Mouse (Mus musculus): ENCODE data around the gene Gm7694. TPM values are rescaled to one million over a fixed set of nuclear protein-coding genes. Genes with fewer than 3 reads are reported as not detected.

The Gm7694 gene
- polyA plus RNA-seq, 1 experiment: 4.7 TPM

- no peak for TF ChIP-seq CTCF (IDR thresholded peaks at IDR 0.05; ENCODE audit: extremely low read depth, insufficient read depth, insufficient read length, insufficient replicate concordance)
- TF ChIP-seq POLR2A (IDR thresholded peaks at IDR 0.05; ENCODE audit: low read depth, low read length): no peak
- H3K27me3 ChIP-seq (ENCODE audit: control insufficient read depth, insufficient read depth, low read length): no peaks in the 10 kb centered on the region
- no peak for DNase-seq (ENCODE audit: low read depth in 1 of 2, low spot score in 2 of 2)
- H3K36me3 ChIP-seq (ENCODE audit: control insufficient read depth, insufficient read depth, low read length): no peaks in the 10 kb centered on the region
- H3K4me1 ChIP-seq (ENCODE audit: control insufficient read depth, insufficient read depth, insufficient read length): no peaks in the 10 kb centered on the region
- 82% methylated on average over 5 of the region's 5 CpGs for WGBS
- H3K27ac ChIP-seq (ENCODE audit: insufficient read depth, low read length): no peak overlapping the region
- H3K4me3 ChIP-seq (ENCODE audit: extremely low read depth, insufficient read depth, insufficient read length): no peak overlapping the region
Measured at GRCm38 (mm10) chr1:170293257-170293656, 12.9 kb downstream of the Gm7694 start.

- Histone ChIP-seq H3K4me3 (ENCODE audit: extremely low read depth, insufficient read depth, insufficient read length) (no peak overlapping the region), H3K36me3 (ENCODE audit: control insufficient read depth, insufficient read depth, low read length) (no peaks in the 10 kb centered on the region), H3K27ac (ENCODE audit: insufficient read depth, low read length) (no peak overlapping the region), H3K4me1 (ENCODE audit: control insufficient read depth, insufficient read depth, insufficient read length) (no peaks in the 10 kb centered on the region), H3K27me3 (ENCODE audit: control insufficient read depth, insufficient read depth, low read length) (no peaks in the 10 kb centered on the region)
- DNase-seq (ENCODE audit: low read depth in 1 of 2, low spot score in 2 of 2): no peak
- 49% methylated on average over 9 of the region's 9 CpGs for WGBS
- TF ChIP-seq CTCF (IDR thresholded peaks at IDR 0.05; ENCODE audit: extremely low read depth, insufficient read depth, insufficient read length, insufficient replicate concordance) (no peak), POLR2A (IDR thresholded peaks at IDR 0.05; ENCODE audit: low read depth, low read length) (no peak)
Measured at GRCm38 (mm10) chr1:170292239-170292951, 13.7 kb downstream of the Gm7694 start.

DNA sequence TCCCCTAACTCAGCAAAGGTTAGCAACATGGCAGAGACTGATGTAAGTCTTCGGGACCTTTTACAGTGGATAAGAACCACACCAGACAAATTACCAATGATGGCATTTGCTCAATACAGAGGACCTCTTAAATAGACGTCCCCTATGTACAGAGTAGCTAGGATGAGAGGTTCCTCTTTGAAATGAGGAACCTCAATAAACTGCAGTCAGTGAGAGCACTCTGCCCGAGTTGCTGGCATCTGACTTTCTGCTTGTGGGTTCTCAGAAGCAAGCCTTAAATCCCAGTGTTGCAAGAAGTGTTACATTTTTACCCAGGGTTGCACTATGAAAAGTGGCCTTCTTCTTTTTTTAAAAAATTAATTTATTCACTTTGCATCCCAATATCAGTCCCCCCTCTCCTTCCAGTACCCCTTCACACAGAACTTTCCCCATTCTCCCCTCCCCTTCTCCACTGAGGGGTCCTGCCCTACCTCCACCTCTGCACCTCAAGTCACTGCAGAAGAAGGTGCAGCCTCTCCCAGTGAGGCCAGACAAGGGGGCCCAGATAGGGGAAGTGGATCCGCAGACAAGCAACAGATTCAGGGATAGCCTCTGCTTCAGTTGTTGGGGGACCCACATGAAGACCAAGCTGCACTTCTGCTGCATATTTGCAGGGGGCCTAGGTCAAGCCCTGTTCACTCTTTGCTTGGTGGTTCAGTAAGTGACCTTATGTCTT is 23.6 kb downstream of the Gm7694 start:
- 23% methylated on average over 4 of the region's 4 CpGs for WGBS
- no peak for TF ChIP-seq POLR2A (IDR thresholded peaks at IDR 0.05; ENCODE audit: low read depth, low read length)
- no peak for TF ChIP-seq CTCF (IDR thresholded peaks at IDR 0.05; ENCODE audit: extremely low read depth, insufficient read depth, insufficient read length, insufficient replicate concordance)
- Histone ChIP-seq H3K4me3 (ENCODE audit: extremely low read depth, insufficient read depth, insufficient read length) (no peak overlapping the region), H3K36me3 (ENCODE audit: control insufficient read depth, insufficient read depth, low read length) (no peaks in the 10 kb centered on the region), H3K4me1 (ENCODE audit: control insufficient read depth, insufficient read depth, insufficient read length) (no peaks in the 10 kb centered on the region), H3K27me3 (ENCODE audit: control insufficient read depth, insufficient read depth, low read length) (no peaks in the 10 kb centered on the region), H3K27ac (ENCODE audit: insufficient read depth, low read length) (peak overlapping the region; percentile 54)
- no peak for DNase-seq (ENCODE audit: low read depth in 1 of 2, low spot score in 2 of 2)

GRCm38 (mm10) chr1:170277016-170277415 is 29.1 kb downstream of the Gm7694 start, which contains the start of gene Sh2d1b1:
Gene Sh2d1b1, plus strand, starts transcription at chr1:170277320.
- Histone ChIP-seq H3K27me3 (ENCODE audit: control insufficient read depth, insufficient read depth, low read length) (no peaks in the 10 kb centered on the region), H3K4me3 (ENCODE audit: extremely low read depth, insufficient read depth, insufficient read length) (no peak within 1 kb of the TSS), H3K4me1 (ENCODE audit: control insufficient read depth, insufficient read depth, insufficient read length) (no peaks in the 10 kb centered on the region), H3K36me3 (ENCODE audit: control insufficient read depth, insufficient read depth, low read length) (no peaks in the 10 kb centered on the region), H3K27ac (ENCODE audit: insufficient read depth, low read length) (peak within 1 kb of the TSS; percentile 29; the same call in 1 of the 2 replicates)
- TF ChIP-seq POLR2A (IDR thresholded peaks at IDR 0.05; ENCODE audit: low read depth, low read length): no peak
- no peak for TF ChIP-seq CTCF (IDR thresholded peaks at IDR 0.05; ENCODE audit: extremely low read depth, insufficient read depth, insufficient read length, insufficient replicate concordance)
- DNase-seq (ENCODE audit: low read depth in 1 of 2, low spot score in 2 of 2): no peak
- 17% methylated on average over 3 of the region's 3 CpGs for WGBS

DNA sequence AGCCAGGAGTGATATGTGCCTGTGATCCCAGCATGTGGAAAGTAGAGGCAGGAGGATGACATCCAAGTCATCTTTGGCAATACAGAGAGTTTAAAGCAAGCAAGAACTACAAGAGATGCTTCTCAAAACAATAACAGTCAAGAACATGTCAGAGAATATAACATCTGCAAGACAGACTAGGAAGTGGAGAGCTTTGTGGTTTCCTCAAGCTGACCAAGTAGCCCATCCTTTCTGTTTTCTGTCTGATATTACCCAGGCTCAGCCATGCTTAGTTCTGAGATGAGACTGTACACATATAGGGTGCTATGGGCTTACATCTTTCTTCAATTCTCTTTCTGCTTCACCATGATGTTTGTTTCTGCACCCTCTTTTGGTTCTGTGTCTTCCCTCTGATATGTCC is 32.9 kb downstream of the Gm7694 start:
- TF ChIP-seq CTCF (IDR thresholded peaks at IDR 0.05; ENCODE audit: extremely low read depth, insufficient read depth, insufficient read length, insufficient replicate concordance) (no peak), POLR2A (IDR thresholded peaks at IDR 0.05; ENCODE audit: low read depth, low read length) (no peak)
- H3K27me3 ChIP-seq (ENCODE audit: control insufficient read depth, insufficient read depth, low read length): no peaks in the 10 kb centered on the region
- no peak overlapping the region for H3K4me3 ChIP-seq (ENCODE audit: extremely low read depth, insufficient read depth, insufficient read length)
- no peak overlapping the region for H3K27ac ChIP-seq (ENCODE audit: insufficient read depth, low read length)
- no peaks in the 10 kb centered on the region for H3K36me3 ChIP-seq (ENCODE audit: control insufficient read depth, insufficient read depth, low read length)
- DNase-seq (ENCODE audit: low read depth in 1 of 2, low spot score in 2 of 2): no peak
- no peaks in the 10 kb centered on the region for H3K4me1 ChIP-seq (ENCODE audit: control insufficient read depth, insufficient read depth, insufficient read length)

DNA sequence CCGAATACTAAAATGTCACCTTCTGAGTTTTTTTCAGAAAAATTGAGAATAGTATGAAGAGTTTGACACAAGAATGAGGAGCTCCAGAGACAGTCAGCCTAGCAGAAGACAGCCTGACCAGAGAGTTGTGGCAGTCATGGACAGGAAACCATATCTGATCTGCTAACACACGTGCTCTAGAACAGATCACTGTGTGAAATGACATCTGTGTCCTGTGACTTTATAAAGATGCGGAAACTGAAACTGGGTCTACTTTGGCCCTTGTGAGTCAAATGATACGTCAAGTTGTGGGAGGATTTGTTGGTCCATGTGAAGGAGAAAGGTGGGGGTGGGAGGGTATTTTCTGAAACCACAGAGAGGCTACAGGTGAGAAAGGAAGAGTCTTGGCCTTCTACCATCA is 35.4 kb downstream of the Gm7694 start:
- TF ChIP-seq CTCF (IDR thresholded peaks at IDR 0.05; ENCODE audit: extremely low read depth, insufficient read depth, insufficient read length, insufficient replicate concordance) (no peak), POLR2A (IDR thresholded peaks at IDR 0.05; ENCODE audit: low read depth, low read length) (no peak)
- WGBS: 38% methylated on average over 4 of the region's 4 CpGs
- DNase-seq (ENCODE audit: low read depth in 1 of 2, low spot score in 2 of 2): no peak

DNA sequence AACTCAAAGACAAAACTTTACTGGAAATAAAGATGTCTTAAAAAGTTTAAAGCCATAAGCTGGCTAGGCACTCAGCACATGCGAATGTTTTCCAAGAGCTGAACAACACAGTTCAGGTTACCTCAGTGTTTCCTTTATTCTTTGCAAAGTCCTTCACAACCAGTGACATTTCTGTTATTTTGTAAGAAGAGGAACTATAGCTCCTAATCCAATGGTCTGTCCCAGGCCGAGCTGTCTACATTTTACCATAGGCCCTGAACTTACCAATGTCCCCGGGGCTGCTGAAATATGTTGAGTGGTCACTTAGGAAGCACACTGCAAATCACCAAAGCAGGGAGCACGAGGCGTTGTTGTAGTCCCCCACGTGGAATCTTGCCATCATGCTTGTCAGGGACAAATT is 35.9 kb downstream of the Gm7694 start:
- TF ChIP-seq CTCF (IDR thresholded peaks at IDR 0.05; ENCODE audit: extremely low read depth, insufficient read depth, insufficient read length, insufficient replicate concordance) (no peak), POLR2A (IDR thresholded peaks at IDR 0.05; ENCODE audit: low read depth, low read length) (no peak)
- 70% methylated on average over 6 of the region's 6 CpGs for WGBS
- H3K27ac ChIP-seq (ENCODE audit: insufficient read depth, low read length): no peak overlapping the region

More for the DNA sequence above, 35.4 kb downstream of the Gm7694 start:
- Histone ChIP-seq H3K4me1 (ENCODE audit: control insufficient read depth, insufficient read depth, insufficient read length) (no peaks in the 10 kb centered on the region), H3K36me3 (ENCODE audit: control insufficient read depth, insufficient read depth, low read length) (no peaks in the 10 kb centered on the region), H3K27me3 (ENCODE audit: control insufficient read depth, insufficient read depth, low read length) (no peaks in the 10 kb centered on the region; the same call in 1 of the 2 replicates), H3K4me3 (ENCODE audit: extremely low read depth, insufficient read depth, insufficient read length) (no peak overlapping the region), H3K27ac (ENCODE audit: insufficient read depth, low read length) (no peak overlapping the region)

More for the DNA sequence above, 35.9 kb downstream of the Gm7694 start:
- no peak overlapping the region for H3K4me3 ChIP-seq (ENCODE audit: extremely low read depth, insufficient read depth, insufficient read length)
- no peak for DNase-seq (ENCODE audit: low read depth in 1 of 2, low spot score in 2 of 2)
- H3K27me3 ChIP-seq (ENCODE audit: control insufficient read depth, insufficient read depth, low read length): no peaks in the 10 kb centered on the region; the same call in 1 of the 2 replicates
- no peaks in the 10 kb centered on the region for H3K36me3 ChIP-seq (ENCODE audit: control insufficient read depth, insufficient read depth, low read length)
- H3K4me1 ChIP-seq (ENCODE audit: control insufficient read depth, insufficient read depth, insufficient read length): no peaks in the 10 kb centered on the region
